Mouse (Mus musculus) limb, embryonic 12.5 days (tissue): Measurements from ENCODE around the gene Mettl17. TPM values are rescaled to one million over a fixed set of nuclear protein-coding genes. Genes with fewer than 3 reads are reported as not detected.
"Not testable (repeated sequence)": the region's sequence is repeated elsewhere in the genome, so short reads cannot be mapped to it uniquely, and the experiment has no call there.

Experiments used
- ATAC-seq: fragments of 200-750 bp; cut with Nextera tagmentation; 2 replicates; pipeline ENCODE4 v1.8.0; 2017; ENCODE audit warnings: low read depth, moderate TSS enrichment; ENCODE audit not compliant: insufficient number of reproducible peaks, insufficient read depth, low FRiP score, low TSS enrichment
- H3K27ac ChIP-seq: fragments of 300-500 bp; sonication (generic); 2 replicates; pipeline ENCODE4 v1.5.1; 2016; ENCODE audit warnings: mild to moderate bottlenecking, moderate library complexity
- H3K27me3 ChIP-seq: fragments of 300-500 bp; sonication (generic); 2 replicates; pipeline ENCODE4 v1.6.1; 2016; ENCODE audit warnings: mild to moderate bottlenecking, moderate library complexity
- H3K36me3 ChIP-seq: fragments of 300-500 bp; sonication (generic); 2 replicates; pipeline ENCODE4 v1.6.1; 2016; ENCODE audit warnings: mild to moderate bottlenecking, moderate library complexity
- H3K4me1 ChIP-seq: fragments of 300-500 bp; sonication (generic); replicated peaks from 2 replicates; pipeline ENCODE4 v1.6.1; 2016
- H3K4me2 ChIP-seq: fragments of 300-500 bp; sonication (generic); 2 replicates; pipeline ENCODE4 v1.6.1; 2016; ENCODE audit warnings: mild to moderate bottlenecking, moderate library complexity
- H3K4me3 ChIP-seq: fragments of 300-500 bp; sonication (generic); replicated peaks from 2 replicates; pipeline ENCODE4 v1.5.1; 2016; ENCODE audit warnings: mild to moderate bottlenecking
- H3K9ac ChIP-seq: fragments of 300-500 bp; sonication (generic); replicated peaks from 2 replicates; pipeline ENCODE4 v1.6.1; 2016; ENCODE audit warnings: mild to moderate bottlenecking, moderate library complexity
- H3K9me3 ChIP-seq: fragments of 300-500 bp; sonication (generic); 2 replicates; pipeline ENCODE4 v1.6.1; 2016; ENCODE audit warnings: mild to moderate bottlenecking, moderate library complexity
- WGBS: fragments of 180-500 bp; shearing (Covaris S2); methylation state at CpG from one replicate; pipeline ENCODE4 v1.1.7; 2016; 5-methylcytosine and 5-hydroxymethylcytosine counted together
- polyA plus RNA-seq: library from polyadenylated mRNA; unstranded; fragments of >200 nt; fragmentation: Nextera tagmentation; extraction: Ambion mirVana; gene quantifications from 2 replicates; pipeline ENCODE4 v1.2.1, GENCODE M21; 2016

Gene Mettl17
- 59.9 and 64.0 TPM in 2 replicates for polyA plus RNA-seq

GRCm38 (mm10) chr14:51884598-51885331, at the start of gene Mettl17:
Gene Mettl17 (plus strand): TSS chr14:51884842.
- peak within 1 kb of the TSS; percentile 86 for H3K27ac ChIP-seq
- H3K9me3 ChIP-seq, result no peaks in the 10 kb centered on the region
- no peaks in the 10 kb centered on the region for H3K27me3 ChIP-seq
- peak within 1 kb of the TSS; percentile 84 for H3K4me2 ChIP-seq
- H3K9ac ChIP-seq, result peak within 1 kb of the TSS; percentile 70
- H3K4me1 ChIP-seq, result peaks cover 12% of the 10 kb centered on the region
- ATAC-seq, result peak; percentile 95
- WGBS, result under 1% methylated on average over 43 of the region's 43 CpGs
- H3K36me3 ChIP-seq, result peaks cover 33% of the 10 kb centered on the region
- peak within 1 kb of the TSS; percentile 74 for H3K4me3 ChIP-seq

GRCm38 (mm10) chr14:51838480-51838879, 46.2 kb upstream of the Mettl17 start:
- H3K4me2 ChIP-seq, H3K27me3 ChIP-seq, H3K9me3 ChIP-seq, H3K27ac ChIP-seq, ATAC-seq, H3K4me3 ChIP-seq, H3K4me1 ChIP-seq, H3K36me3 ChIP-seq, H3K9ac ChIP-seq: not testable (repeated sequence)
- WGBS, result 24% methylated on average over 2 of the region's 2 CpGs

- Histone ChIP-seq H3K9ac (no peak overlapping the region), H3K27me3 (no peaks in the 10 kb centered on the region), H3K4me3 (no peak overlapping the region), H3K9me3 (no peaks in the 10 kb centered on the region), H3K4me2 (no peak overlapping the region), H3K4me1 (no peaks in the 10 kb centered on the region), H3K36me3 (no peaks in the 10 kb centered on the region), H3K27ac (no peak overlapping the region)
- ATAC-seq, result no peak
- WGBS, result 91% methylated on average over 1 of the region's 1 CpGs
These were observed 42.4 kb upstream of the Mettl17 start for GRCm38 (mm10) chr14:51842250-51842649.

GRCm38 (mm10) chr14:51842781-51843180, 41.9 kb upstream of the Mettl17 start:
- 91% methylated on average over 2 of the region's 2 CpGs for WGBS
- Histone ChIP-seq H3K9ac (no peak overlapping the region), H3K9me3 (no peaks in the 10 kb centered on the region), H3K4me3 (no peak overlapping the region), H3K27me3 (no peaks in the 10 kb centered on the region), H3K4me2 (no peak overlapping the region), H3K4me1 (no peaks in the 10 kb centered on the region), H3K36me3 (no peaks in the 10 kb centered on the region), H3K27ac (no peak overlapping the region)
- ATAC-seq, result no peak

- no peaks in the 10 kb centered on the region for H3K27me3 ChIP-seq
- no peak for ATAC-seq
These were observed 40.8 kb upstream of the Mettl17 start for GRCm38 (mm10) chr14:51843882-51844281.

GRCm38 (mm10) chr14:51846566-51846965, 38.1 kb upstream of the Mettl17 start:
- ATAC-seq, result no peak
- Histone ChIP-seq H3K9ac (no peak overlapping the region), H3K4me2 (no peak overlapping the region), H3K27ac (no peak overlapping the region), H3K9me3 (no peaks in the 10 kb centered on the region), H3K4me3 (no peak overlapping the region), H3K27me3 (no peaks in the 10 kb centered on the region), H3K4me1 (no peaks in the 10 kb centered on the region), H3K36me3 (no peaks in the 10 kb centered on the region)
- WGBS, result 77% methylated on average over 3 of the region's 3 CpGs

More at GRCm38 (mm10) chr14:51843882-51844281, 40.8 kb upstream of the Mettl17 start:
- H3K27ac ChIP-seq, result no peak overlapping the region
- no peaks in the 10 kb centered on the region for H3K9me3 ChIP-seq
- H3K4me1 ChIP-seq, result no peaks in the 10 kb centered on the region
- no peak overlapping the region for H3K4me3 ChIP-seq
- H3K9ac ChIP-seq, result no peak overlapping the region
- no peak overlapping the region for H3K4me2 ChIP-seq
- no peaks in the 10 kb centered on the region for H3K36me3 ChIP-seq

- 52% methylated on average over 3 of the region's 3 CpGs for WGBS
- not testable (repeated sequence) for H3K9me3 ChIP-seq, ATAC-seq, H3K27me3 ChIP-seq, H3K4me3 ChIP-seq, H3K4me1 ChIP-seq, H3K36me3 ChIP-seq, H3K9ac ChIP-seq, H3K27ac ChIP-seq, H3K4me2 ChIP-seq
These were observed 33.6 kb upstream of the Mettl17 start for GRCm38 (mm10) chr14:51851006-51851405.

GRCm38 (mm10) chr14:51853399-51853798, 31.2 kb upstream of the Mettl17 start, which contains the start of gene Ear6:
Gene Ear6 (plus strand): TSS chr14:51853699.
- Histone ChIP-seq H3K4me3 (no peak within 1 kb of the TSS), H3K27me3 (no peaks in the 10 kb centered on the region), H3K4me2 (no peak within 1 kb of the TSS), H3K9me3 (no peaks in the 10 kb centered on the region), H3K36me3 (no peaks in the 10 kb centered on the region), H3K27ac (no peak within 1 kb of the TSS), H3K9ac (no peak within 1 kb of the TSS), H3K4me1 (no peaks in the 10 kb centered on the region)
- no peak for ATAC-seq

- WGBS, result 84% methylated on average over 7 of the region's 7 CpGs
- not testable (repeated sequence) for ATAC-seq
These were observed 29.4 kb upstream of the Mettl17 start for GRCm38 (mm10) chr14:51855280-51855679.

GRCm38 (mm10) chr14:51863603-51864002, 21.0 kb upstream of the Mettl17 start:
- H3K36me3 ChIP-seq, ATAC-seq, H3K4me2 ChIP-seq, H3K9me3 ChIP-seq, H3K4me3 ChIP-seq, H3K9ac ChIP-seq, H3K27ac ChIP-seq, H3K27me3 ChIP-seq, H3K4me1 ChIP-seq: not testable (repeated sequence)
- WGBS, result 0% methylated on average over 1 of the region's 1 CpGs

More at GRCm38 (mm10) chr14:51855280-51855679, 29.4 kb upstream of the Mettl17 start:
- H3K36me3 ChIP-seq, H3K9me3 ChIP-seq, H3K27ac ChIP-seq, H3K9ac ChIP-seq, H3K4me2 ChIP-seq, H3K4me1 ChIP-seq, H3K27me3 ChIP-seq, H3K4me3 ChIP-seq: not testable (repeated sequence)

- H3K27ac ChIP-seq, result no peak overlapping the region
- ATAC-seq, result no peak
- no peak overlapping the region for H3K4me3 ChIP-seq
- no peak overlapping the region for H3K4me2 ChIP-seq
- no peaks in the 10 kb centered on the region for H3K27me3 ChIP-seq
- WGBS, result 71% methylated on average over 2 of the region's 2 CpGs
- no peak overlapping the region for H3K9ac ChIP-seq
- H3K4me1 ChIP-seq, result no peaks in the 10 kb centered on the region
- no peaks in the 10 kb centered on the region for H3K9me3 ChIP-seq
- no peaks in the 10 kb centered on the region for H3K36me3 ChIP-seq
These were observed 13.9 kb upstream of the Mettl17 start for GRCm38 (mm10) chr14:51870756-51871155.

- no peak overlapping the region for H3K27ac ChIP-seq
- no peaks in the 10 kb centered on the region for H3K36me3 ChIP-seq
- H3K4me1 ChIP-seq, result no peaks in the 10 kb centered on the region
- no peaks in the 10 kb centered on the region for H3K9me3 ChIP-seq
- no peak overlapping the region for H3K4me3 ChIP-seq
- no peak overlapping the region for H3K4me2 ChIP-seq
- H3K27me3 ChIP-seq, result no peaks in the 10 kb centered on the region
- WGBS, result 78% methylated on average over 9 of the region's 9 CpGs
- no peak for ATAC-seq
- no peak overlapping the region for H3K9ac ChIP-seq
These were observed 12.9 kb upstream of the Mettl17 start for GRCm38 (mm10) chr14:51871741-51872140.
